Mouse (Mus musculus) embryonic facial prominence, embryonic 14.5 days (tissue): ENCODE results near the gene Xrcc1. TPM values are rescaled to one million over a fixed set of nuclear protein-coding genes. Genes with fewer than 3 reads are reported as not detected.

ENCODE experiments used
- ATAC-seq: fragments of 200-750 bp; cut with Nextera tagmentation; 2 replicates; pipeline ENCODE4 v1.8.0; 2017; ENCODE audit warnings: low read depth, moderate number of reproducible peaks, moderate TSS enrichment
- DNase-seq: peaks from one replicate; pipeline ENCODE4 v3.0.0-alpha.2; 2015; ENCODE audit warnings: low spot score
- H3K27ac ChIP-seq: fragments of 300-500 bp; sonication (generic); replicated peaks from 2 replicates; pipeline ENCODE4 v1.5.1; 2014; ENCODE audit warnings: low read depth, mild to moderate bottlenecking, low read length, moderate library complexity
- H3K27me3 ChIP-seq: fragments of 300-500 bp; sonication (generic); replicated peaks from 2 replicates; pipeline ENCODE4 v1.6.1; 2014; ENCODE audit warnings: low read length; ENCODE audit not compliant: control insufficient read depth, insufficient read depth
- H3K36me3 ChIP-seq: fragments of 300-500 bp; sonication (generic); 2 replicates; pipeline ENCODE4 v1.6.1; 2014; ENCODE audit warnings: low read length, mixed read lengths; ENCODE audit not compliant: control insufficient read depth, insufficient read depth
- H3K4me1 ChIP-seq: fragments of 300-500 bp; sonication (generic); 2 replicates; pipeline ENCODE4 v1.6.1; 2014; ENCODE audit warnings: antibody characterized with exemption, low read length; ENCODE audit not compliant: control insufficient read depth, insufficient read depth
- H3K4me2 ChIP-seq: fragments of 300-500 bp; sonication (generic); 2 replicates; pipeline ENCODE4 v1.6.1; 2014; ENCODE audit warnings: low read depth, mild to moderate bottlenecking, low read length, moderate library complexity, mixed read lengths
- H3K4me3 ChIP-seq: fragments of 300-500 bp; sonication (generic); 2 replicates; pipeline ENCODE4 v1.5.1; 2014; ENCODE audit warnings: low read depth, mild to moderate bottlenecking, low read length
- H3K9ac ChIP-seq: fragments of 300-500 bp; sonication (generic); 2 replicates; pipeline ENCODE4 v1.6.1; 2014; ENCODE audit warnings: low read depth, mild to moderate bottlenecking, low read length, moderate library complexity, mixed read lengths
- H3K9me3 ChIP-seq: fragments of 300-500 bp; sonication (generic); 2 replicates; pipeline ENCODE4 v1.6.1; 2016; ENCODE audit warnings: low read length; ENCODE audit not compliant: control insufficient read depth
- WGBS: fragments of 180-500 bp; shearing (Covaris S2); extraction: QIAGEN DNeasy Blood & Tissue Kit; methylation state at CpG from one replicate; pipeline ENCODE4 v1.1.7; 2014; 5-methylcytosine and 5-hydroxymethylcytosine counted together
- polyA plus RNA-seq: library from polyadenylated mRNA; unstranded; fragments of >200 nt; fragmentation: Nextera tagmentation; extraction: Ambion mirVana; gene quantifications from 2 replicates; pipeline ENCODE4 v1.2.1, GENCODE M21; 2014

The Xrcc1 gene
- polyA plus RNA-seq, 1 experiment from 2014 or later, result 88.4 TPM

DNA sequence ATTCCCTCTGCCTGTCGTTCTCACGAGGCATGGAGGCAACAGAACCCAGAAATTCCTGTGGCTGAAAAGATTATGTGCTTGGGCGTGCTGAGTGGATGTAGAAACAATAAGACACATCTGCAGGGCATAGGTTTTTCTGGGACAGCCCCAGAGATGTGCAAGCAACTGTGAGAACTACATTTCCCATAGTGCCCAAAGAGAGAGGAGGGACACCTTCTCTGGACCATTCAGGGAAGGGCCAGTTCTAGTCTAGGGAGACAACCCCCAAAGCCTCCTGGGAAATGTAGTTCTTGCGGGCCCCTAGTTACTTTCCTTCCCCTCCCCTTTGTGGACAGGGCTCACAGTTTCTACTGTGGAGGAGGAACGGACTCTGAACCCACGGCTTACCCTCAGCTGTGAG is 61.9 kb downstream of the Xrcc1 start:
- Histone ChIP-seq H3K9me3 (no peaks in the 10 kb centered on the region), H3K9ac (no peak overlapping the region), H3K36me3 (no peaks in the 10 kb centered on the region), H3K4me1 (peaks cover 13% of the 10 kb centered on the region), H3K4me2 (no peak overlapping the region), H3K4me3 (no peak overlapping the region), H3K27ac (no peak overlapping the region), H3K27me3 (peaks cover 36% of the 10 kb centered on the region)
- DNase-seq (peak; percentile 91), ATAC-seq (peak; percentile 71)
- 32% methylated on average over 6 of the region's 6 CpGs for WGBS

DNA sequence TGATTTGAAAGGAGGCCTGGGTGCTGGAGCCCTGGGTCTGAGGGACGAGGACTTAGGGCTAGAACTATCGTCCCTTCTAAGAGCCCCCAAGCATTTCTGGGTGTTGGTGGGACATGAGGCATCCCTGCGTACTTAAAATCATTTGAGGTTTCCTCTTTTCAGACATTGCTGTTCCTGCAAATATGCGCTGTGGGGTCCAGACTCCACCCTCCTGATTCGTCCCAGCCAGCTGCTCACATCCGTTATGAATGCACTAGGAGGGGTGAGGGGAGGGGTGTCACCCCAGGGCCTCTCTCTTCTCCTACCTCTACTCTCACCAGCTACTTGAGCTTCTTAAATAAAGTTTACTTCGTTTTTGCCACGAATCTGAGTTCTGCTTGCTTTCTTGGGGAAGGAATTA is 62.5 kb downstream of the Xrcc1 start:
- ATAC-seq (no peak), DNase-seq (no peak)
- Histone ChIP-seq H3K27ac (no peak overlapping the region), H3K9ac (no peak overlapping the region), H3K4me1 (peaks cover 13% of the 10 kb centered on the region), H3K27me3 (peaks cover 41% of the 10 kb centered on the region), H3K4me3 (no peak overlapping the region), H3K4me2 (no peak overlapping the region), H3K36me3 (no peaks in the 10 kb centered on the region), H3K9me3 (no peaks in the 10 kb centered on the region)
- WGBS, result 65% methylated on average over 8 of the region's 8 CpGs

DNA sequence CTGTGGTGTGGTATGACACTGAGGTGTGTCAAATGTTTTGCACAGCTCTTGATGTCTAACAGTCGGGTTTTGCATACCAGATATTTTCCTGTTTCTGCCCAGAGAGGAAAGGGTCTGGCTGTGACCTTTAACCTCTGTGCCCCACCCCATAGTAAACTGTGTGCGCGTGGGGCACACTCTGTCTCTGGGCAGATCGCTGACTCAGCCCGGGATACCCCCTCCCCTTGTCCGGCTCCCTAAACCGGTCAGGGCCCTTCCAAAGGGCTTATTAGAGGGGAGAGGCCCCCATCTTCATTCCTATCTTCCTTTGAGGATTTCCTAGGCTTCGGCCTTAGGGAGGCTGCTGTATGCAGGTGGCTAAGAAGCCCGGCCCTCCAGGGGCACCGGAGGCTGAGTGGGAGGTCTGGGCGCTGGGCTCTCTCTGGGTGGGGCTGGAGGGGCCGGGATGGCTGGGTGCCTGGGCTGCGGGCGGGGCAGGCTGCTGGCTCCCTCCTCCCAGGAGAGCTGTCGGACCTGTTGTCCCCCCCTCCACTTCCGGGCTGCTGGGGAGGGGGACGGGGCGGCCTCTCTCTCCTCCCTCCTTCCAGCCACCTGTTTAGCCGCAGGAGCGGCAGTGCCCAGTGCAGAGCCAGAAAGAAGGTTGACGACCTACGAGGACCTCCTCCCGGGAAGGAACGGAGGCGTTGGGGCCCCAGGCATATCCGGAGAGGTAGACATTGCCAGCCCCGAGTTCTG is 64.2 kb downstream of the Xrcc1 start, which contains the start of gene Phldb3:
Phldb3 (plus strand) TSS at position 620 of the 735 bp plus-strand sequence.
- H3K36me3 ChIP-seq, result no peaks in the 10 kb centered on the region
- no peak within 1 kb of the TSS; the same call in 1 of the 2 replicates for H3K27ac ChIP-seq
- H3K27me3 ChIP-seq, result peaks cover 43% of the 10 kb centered on the region
- peak within 1 kb of the TSS; percentile 5 for H3K9ac ChIP-seq
- no peaks in the 10 kb centered on the region for H3K9me3 ChIP-seq
- H3K4me2 ChIP-seq, result peak within 1 kb of the TSS; percentile 55
- H3K4me1 ChIP-seq, result peaks cover 13% of the 10 kb centered on the region
- ATAC-seq, result peak; percentile 46
- H3K4me3 ChIP-seq, result peak within 1 kb of the TSS; percentile 47
- peak; percentile 48 for DNase-seq
- 4% methylated on average over 17 of the region's 27 CpGs for WGBS

DNA sequence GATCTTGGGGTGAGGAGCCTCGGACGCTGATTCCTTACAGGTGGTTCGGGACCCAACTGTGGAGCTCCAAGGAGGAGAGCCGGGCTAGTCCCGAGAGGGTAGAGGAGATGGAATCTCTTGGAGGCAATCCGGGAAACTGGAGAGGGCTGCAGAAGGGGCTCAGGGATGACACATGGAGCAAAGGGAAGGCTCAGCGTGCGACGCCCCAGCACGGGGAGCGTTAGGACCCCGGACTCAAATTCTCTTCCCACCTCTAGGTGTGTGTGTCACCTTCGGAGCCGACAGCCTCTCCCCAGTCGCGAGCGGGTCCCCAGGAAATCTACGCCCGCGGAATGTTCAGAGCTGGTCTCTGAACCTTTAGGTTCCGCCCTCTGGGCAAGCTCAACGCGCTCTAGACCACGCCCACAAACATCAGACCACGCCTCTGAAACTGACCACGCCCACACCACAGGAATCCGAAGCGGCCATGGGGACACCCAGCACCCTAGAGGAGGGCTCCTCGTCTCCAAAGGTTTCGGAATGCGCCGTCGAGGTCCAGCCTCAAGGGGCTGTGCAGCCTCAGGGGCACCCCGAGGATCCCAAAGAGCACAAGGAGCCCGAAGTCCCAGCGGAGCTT is 64.9 kb downstream of the Xrcc1 start:
- H3K27ac ChIP-seq, result no peak overlapping the region
- 1% methylated on average over 32 of the region's 36 CpGs for WGBS
- peaks cover 43% of the 10 kb centered on the region for H3K27me3 ChIP-seq
- H3K9ac ChIP-seq, result peak overlapping the region; percentile 5
- H3K4me2 ChIP-seq, result peak overlapping the region; percentile 55
- H3K4me3 ChIP-seq, result peak overlapping the region; percentile 47
- ATAC-seq (peak; percentile 61), DNase-seq (peak; percentile 85)
- H3K4me1 ChIP-seq, result peaks cover 13% of the 10 kb centered on the region
- no peaks in the 10 kb centered on the region for H3K36me3 ChIP-seq
- H3K9me3 ChIP-seq, result no peaks in the 10 kb centered on the region

DNA sequence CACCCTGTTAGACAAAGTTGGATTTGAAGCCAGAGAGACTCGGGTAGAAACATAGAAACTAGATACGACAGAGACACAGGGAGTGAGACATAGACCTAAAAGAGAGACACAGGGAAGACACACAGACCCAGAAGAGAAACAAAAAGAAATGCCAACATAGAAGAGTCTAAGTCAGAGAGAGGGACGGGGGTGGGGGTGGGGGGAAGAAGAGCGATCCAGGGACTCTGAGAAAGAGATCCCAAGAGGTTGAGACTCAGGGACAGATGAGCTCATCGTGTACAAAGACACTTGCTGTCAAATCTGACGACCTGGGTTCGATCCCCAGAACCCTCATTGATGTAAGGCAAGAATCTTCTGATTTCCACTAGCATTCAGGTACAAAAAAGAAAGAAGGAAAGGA is 65.6 kb downstream of the Xrcc1 start:
- Histone ChIP-seq H3K36me3 (no peaks in the 10 kb centered on the region), H3K4me3 (peak overlapping the region; percentile 47), H3K9ac (no peak overlapping the region; the same call in 1 of the 2 replicates), H3K4me1 (peaks cover 13% of the 10 kb centered on the region), H3K9me3 (no peaks in the 10 kb centered on the region), H3K27ac (no peak overlapping the region), H3K27me3 (peaks cover 43% of the 10 kb centered on the region), H3K4me2 (peak overlapping the region; percentile 55)
- ATAC-seq (no peak), DNase-seq (no peak)
- WGBS, result 15% methylated on average over 7 of the region's 7 CpGs

DNA sequence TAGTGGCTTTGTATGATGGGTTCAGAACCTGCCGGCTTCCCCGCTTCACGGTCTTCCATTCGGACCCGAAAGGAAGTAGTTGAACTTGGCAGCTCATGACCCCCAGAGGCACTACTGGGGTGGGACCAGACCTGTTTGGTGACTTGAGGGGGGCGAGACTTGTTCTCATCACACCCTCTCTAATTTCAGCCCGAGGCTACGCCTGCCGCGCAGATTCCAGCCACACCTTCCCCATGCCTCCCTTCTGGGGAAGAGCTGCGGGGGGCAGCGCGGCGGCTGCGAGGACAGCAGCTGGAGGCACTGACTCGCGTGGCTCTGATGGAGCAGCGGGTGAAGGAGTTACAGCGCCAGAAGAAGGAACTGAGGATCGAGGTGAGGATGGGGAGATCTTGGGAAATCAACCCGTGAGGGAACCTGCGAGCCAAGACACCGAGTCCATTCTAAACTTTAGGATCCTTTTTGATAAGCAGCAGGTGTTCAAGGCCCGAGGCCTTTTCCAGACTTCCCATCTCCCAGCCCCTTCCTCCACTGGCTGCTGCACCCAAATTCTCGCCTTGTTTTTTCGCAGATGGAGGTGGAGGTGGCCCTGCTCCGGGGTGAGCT is 66.3 kb downstream of the Xrcc1 start:
- H3K27ac ChIP-seq, result no peak overlapping the region
- peaks cover 43% of the 10 kb centered on the region for H3K27me3 ChIP-seq
- H3K9ac ChIP-seq, result no peak overlapping the region
- H3K4me1 ChIP-seq, result peaks cover 13% of the 10 kb centered on the region
- H3K9me3 ChIP-seq, result no peaks in the 10 kb centered on the region
- peak overlapping the region; percentile 47 for H3K4me3 ChIP-seq
- ATAC-seq (no peak), DNase-seq (peak; percentile 61)
- H3K36me3 ChIP-seq, result no peaks in the 10 kb centered on the region
- 3% methylated on average over 24 of the region's 27 CpGs for WGBS
- H3K4me2 ChIP-seq, result peak overlapping the region; percentile 55

DNA sequence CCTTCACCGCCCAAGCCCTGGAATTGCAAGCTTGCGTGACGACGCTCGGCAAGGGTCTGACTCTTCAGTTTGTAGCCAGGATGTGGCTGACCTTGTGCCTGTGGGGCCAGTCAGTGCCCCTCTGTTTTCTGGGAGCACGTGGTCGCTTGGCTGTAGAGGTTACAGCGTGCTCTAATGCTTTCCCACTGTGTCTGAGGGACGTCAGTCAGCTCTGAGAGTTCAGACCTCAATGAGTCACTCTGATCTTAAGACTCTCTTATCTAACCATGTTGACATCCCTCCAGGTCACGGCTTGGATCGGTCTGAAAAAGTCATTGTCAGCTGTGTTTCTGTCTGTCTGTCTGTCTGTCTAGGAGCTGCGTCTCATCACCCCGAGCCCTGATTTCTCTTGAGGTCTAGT is 68.7 kb downstream of the Xrcc1 start:
- 70% methylated on average over 13 of the region's 13 CpGs for WGBS
- Histone ChIP-seq H3K4me3 (no peak overlapping the region), H3K27ac (no peak overlapping the region), H3K36me3 (no peaks in the 10 kb centered on the region), H3K9me3 (no peaks in the 10 kb centered on the region), H3K4me2 (no peak overlapping the region), H3K9ac (no peak overlapping the region), H3K27me3 (peaks cover 37% of the 10 kb centered on the region), H3K4me1 (peaks cover 13% of the 10 kb centered on the region)
- DNase-seq, result no peak
- no peak for ATAC-seq

DNA sequence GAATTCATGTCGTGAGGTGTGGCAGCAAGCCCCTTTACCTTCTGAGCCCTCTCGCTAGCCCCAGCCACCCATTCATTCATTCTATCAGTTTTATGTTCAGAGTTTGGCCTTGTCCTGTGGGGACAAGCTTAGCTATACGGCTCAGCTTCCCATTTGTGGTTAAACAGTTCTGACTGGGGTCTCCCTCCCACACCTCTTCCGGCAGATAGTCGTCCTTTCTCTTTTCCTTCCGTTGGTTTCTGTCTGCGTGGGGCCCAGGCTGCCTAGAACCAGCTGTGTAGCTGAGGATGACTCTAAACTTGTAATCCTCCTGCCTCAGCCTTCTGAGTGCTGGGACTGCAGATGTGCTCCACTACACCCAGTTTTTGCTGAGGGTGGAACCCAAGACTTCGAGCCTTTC is 71.7 kb downstream of the Xrcc1 start:
- Histone ChIP-seq H3K4me3 (no peak overlapping the region), H3K36me3 (no peaks in the 10 kb centered on the region), H3K27ac (no peak overlapping the region), H3K27me3 (peaks cover 9% of the 10 kb centered on the region), H3K4me1 (no peaks in the 10 kb centered on the region), H3K9ac (no peak overlapping the region), H3K4me2 (no peak overlapping the region), H3K9me3 (peaks cover 5% of the 10 kb centered on the region; the same call in 1 of the 2 replicates)
- whole genome bisulfite sequencing, result 75% methylated on average over 8 of the region's 8 CpGs
- no peak for ATAC-seq
- DNase-seq, result no peak
